Mouse (Mus musculus) left cerebral cortex, postnatal 36 days (tissue): ENCODE measurements around the gene Qk. TPM values are rescaled to one million over a fixed set of nuclear protein-coding genes. Genes with fewer than 3 reads are reported as not detected.

Experiments used
- DNase-seq, 2 experiments: peaks; one replicate each; pipeline ENCODE4 v3.0.0; 2021 to 2022; ENCODE audit warnings: low spot score in 2 of 2, mixed read lengths in 1 of 2
- intact Hi-C: fragments of 180-260 bp; cut with DNase I; formaldehyde crosslinking; loops from one replicate; pipeline ENCODE4 v1.15.1; 2025
- total RNA-seq, 2 experiments: library from RNA; stranded (reverse); gene quantifications; 2 replicates each; pipeline ENCODE4 v1.2.3; 2021

Qk gene
- total RNA-seq, 2 experiments from 2014 or later = 333 to 359 TPM

GRCm38 (mm10) chr17:10279532-10279931 is 40.1 kb downstream of the Qk start:
- intact Hi-C loops = no loop called here
- no peak for DNase-seq

- intact Hi-C loops = no loop called here
- DNase-seq = no peak
These were observed 50.1 kb downstream of the Qk start for GRCm38 (mm10) chr17:10269518-10269917.

- intact Hi-C loops = no loop called here
- DNase-seq = no peak
These were observed 51.2 kb downstream of the Qk start for GRCm38 (mm10) chr17:10268468-10268867.

- intact Hi-C loops = no loop called here
- DNase-seq = no peak
These were observed 53.4 kb downstream of the Qk start for GRCm38 (mm10) chr17:10266207-10266606.

- DNase-seq = no peak
- intact Hi-C loops = no loop called here
These were observed 68.2 kb downstream of the Qk start for GRCm38 (mm10) chr17:10251252-10251958.

GRCm38 (mm10) chr17:10240081-10240480 is 79.6 kb downstream of the Qk start:
- intact Hi-C loops = no loop called here
- no peak for DNase-seq

GRCm38 (mm10) chr17:10236595-10236994 is 83.1 kb downstream of the Qk start:
- intact Hi-C loops = no loop called here
- no peak for DNase-seq

GRCm38 (mm10) chr17:10232406-10232805 is 87.2 kb downstream of the Qk start:
- no peak for DNase-seq
- intact Hi-C loops = no loop called here

- no peak for DNase-seq
- intact Hi-C loops = loop anchor here (5.0 kb wide), 1 partner anchor 84 kb away; no protein-coding TSS in a partner anchor
These were observed 91.7 kb downstream of the Qk start for GRCm38 (mm10) chr17:10227798-10228538.

- intact Hi-C loops = no loop called here
- no peak for DNase-seq
These were observed 103.5 kb downstream of the Qk start for GRCm38 (mm10) chr17:10216164-10216563.

GRCm38 (mm10) chr17:10209154-10209777 is 110.4 kb downstream of the Qk start:
- DNase-seq = no peak
- intact Hi-C loops = loop anchor here (10.0 kb wide), 1 partner anchor 1174 kb away; no protein-coding TSS in a partner anchor

- no peak for DNase-seq
- intact Hi-C loops = loop anchor here (10.0 kb wide), 1 partner anchor 434 kb away; no protein-coding TSS in a partner anchor
These were observed 121.0 kb downstream of the Qk start for GRCm38 (mm10) chr17:10198662-10199061.

GRCm38 (mm10) chr17:10198231-10198630 is 121.4 kb downstream of the Qk start:
- intact Hi-C loops = loop anchor here (10.0 kb wide), 1 partner anchor 433 kb away; no protein-coding TSS in a partner anchor
- DNase-seq = no peak

- intact Hi-C loops = loop anchor here (10.0 kb wide), 1 partner anchor 431 kb away; no protein-coding TSS in a partner anchor
- DNase-seq = no peak
These were observed 124.0 kb downstream of the Qk start for GRCm38 (mm10) chr17:10195703-10196102.

GRCm38 (mm10) chr17:10190857-10191256 is 128.8 kb downstream of the Qk start:
- intact Hi-C loops = loop anchor here (10.0 kb wide), 1 partner anchor 426 kb away; no protein-coding TSS in a partner anchor

GRCm38 (mm10) chr17:10188481-10188880 is 131.2 kb downstream of the Qk start:
- intact Hi-C loops = no loop called here

More at GRCm38 (mm10) chr17:10190857-10191256, 128.8 kb downstream of the Qk start:
- DNase-seq = no peak

GRCm38 (mm10) chr17:10187431-10188020 is 132.1 kb downstream of the Qk start:
- intact Hi-C loops = no loop called here
- no peak for DNase-seq

More at GRCm38 (mm10) chr17:10188481-10188880, 131.2 kb downstream of the Qk start:
- no peak for DNase-seq

- intact Hi-C loops = no loop called here
These were observed 137.9 kb downstream of the Qk start for GRCm38 (mm10) chr17:10181761-10182160.

GRCm38 (mm10) chr17:10177096-10177495 is 142.6 kb downstream of the Qk start:
- DNase-seq = no peak
- intact Hi-C loops = no loop called here

More at GRCm38 (mm10) chr17:10181761-10182160, 137.9 kb downstream of the Qk start:
- DNase-seq = no peak

- intact Hi-C loops = no loop called here
- DNase-seq = no peak
These were observed 158.4 kb downstream of the Qk start for GRCm38 (mm10) chr17:10161258-10161657.
